Mouse (Mus musculus) small intestine, adult 2 months (tissue): ENCODE measurements at regions not wholly inside any gene's neighbourhood (a gene's known extent, or its start where the extent isn't known, plus 50 kb on each side); places are given as distances from the start of the nearest gene placed in this dataset.

ENCODE experiments used
- H3K27ac ChIP-seq: fragments of 200-500 bp; 2 replicates; pipeline ENCODE4 v1.5.1; 2012; ENCODE audit warnings: low read depth, low read length, control low read depth, inconsistent platforms; ENCODE audit not compliant: insufficient read depth
- H3K27me3 ChIP-seq: fragments of 200-500 bp; 2 replicates; pipeline ENCODE4 v1.6.1; 2012; ENCODE audit warnings: mild to moderate bottlenecking, moderate library complexity, low read length, inconsistent platforms; ENCODE audit not compliant: control insufficient read depth, insufficient read depth
- H3K36me3 ChIP-seq: fragments of 200-500 bp; 2 replicates; pipeline ENCODE4 v1.6.1; 2012; ENCODE audit warnings: mild to moderate bottlenecking, low read length, control low read depth, inconsistent platforms; ENCODE audit not compliant: control insufficient read depth, insufficient read depth
- H3K4me1 ChIP-seq: fragments of 200-500 bp; 2 replicates; pipeline ENCODE4 v1.6.1; 2012; ENCODE audit warnings: low read length, inconsistent platforms, mixed read lengths; ENCODE audit not compliant: control insufficient read depth, insufficient read depth, insufficient read length
- H3K4me3 ChIP-seq: fragments of 200-500 bp; 2 replicates; pipeline ENCODE4 v1.5.1; 2012; ENCODE audit warnings: low read depth, mild to moderate bottlenecking, control low read depth, inconsistent platforms, low read length, moderate library complexity
- CTCF ChIP-seq: fragments of 200-500 bp; IDR thresholded peaks from 2 replicates; pipeline ENCODE4 v1.5.1; 2012; ENCODE audit warnings: low read depth, mild to moderate bottlenecking, control low read depth, inconsistent platforms, low read length, moderate library complexity, mixed read lengths; ENCODE audit not compliant: insufficient replicate concordance, insufficient read length; ENCODE audit errors: extremely low read depth
- POLR2A ChIP-seq: fragments of 200-500 bp; IDR thresholded peaks from 2 replicates; pipeline ENCODE4 v1.6.1; 2012; ENCODE audit warnings: low read depth, mild to moderate bottlenecking, control low read depth, inconsistent platforms, low read length, moderate library complexity
- WGBS: fragments of 180-500 bp; shearing (Covaris S2); methylation state at CpG from one replicate; pipeline ENCODE4 v1.1.7; 2018; 5-methylcytosine and 5-hydroxymethylcytosine counted together

DNA sequence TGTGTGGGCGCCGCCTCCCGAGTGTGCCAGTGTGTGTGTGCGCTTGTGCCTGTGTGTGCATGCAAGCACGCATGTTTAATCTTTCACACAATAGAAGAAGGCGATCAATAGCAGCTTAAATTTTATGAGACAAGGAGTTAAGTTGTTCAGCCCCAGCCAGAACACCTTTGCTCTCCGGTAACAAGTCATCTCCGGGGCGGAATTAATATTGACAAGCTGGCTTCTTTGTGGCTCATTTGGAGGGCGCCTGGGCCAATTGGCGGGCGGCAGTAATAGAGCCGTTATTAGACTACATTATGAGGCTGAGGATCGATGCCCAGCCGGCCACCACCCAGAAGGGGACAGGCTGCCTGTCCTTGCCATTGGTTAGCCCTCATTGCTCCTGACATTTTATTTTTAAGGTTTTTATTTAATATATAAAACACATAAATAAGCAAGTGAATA is 142.6 kb upstream of the Irx4 start:
- H3K4me1 ChIP-seq, result 0 out of 2 replicates have a peak, but pooled peaks cover 5% of the 10 kb centered on the region
- H3K27ac ChIP-seq, result no peak overlapping the region
- 31% methylated on average over 15 of the region's 15 CpGs for WGBS
- TF ChIP-seq CTCF, result no peak
- TF ChIP-seq POLR2A, result no peak
- H3K36me3 ChIP-seq, result no peaks in the 10 kb centered on the region
- H3K4me3 ChIP-seq, result no peak overlapping the region
- no peaks in the 10 kb centered on the region; the same call in 1 of the 2 replicates for H3K27me3 ChIP-seq

DNA sequence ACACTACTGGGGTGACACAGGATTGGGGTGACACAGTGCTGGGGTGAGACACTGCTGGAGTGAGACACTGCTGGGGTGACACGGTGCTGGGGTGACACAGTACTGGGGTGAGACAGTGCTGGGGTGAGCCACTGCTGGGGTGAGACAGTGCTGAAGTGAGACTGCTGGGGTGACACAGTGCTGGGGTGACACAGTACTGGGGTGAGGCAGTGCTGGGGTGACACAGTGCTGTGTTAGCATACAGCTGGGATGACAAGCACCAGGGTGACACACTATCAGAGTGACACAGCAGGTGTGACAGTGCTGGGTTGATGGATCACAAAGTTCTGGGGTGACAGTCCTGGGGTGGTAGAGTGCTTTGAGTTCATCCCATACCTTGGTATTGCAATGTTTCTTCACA is 137.3 kb upstream of the Irx4 start:
- TF ChIP-seq POLR2A (no peak), CTCF (no peak)
- H3K27ac ChIP-seq, result no peak overlapping the region
- H3K4me3 ChIP-seq, result no peak overlapping the region
- 86% methylated on average over 1 of the region's 1 CpGs for WGBS
- H3K4me1 ChIP-seq, result 0 out of 2 replicates have a peak, but pooled peaks cover 5% of the 10 kb centered on the region
- H3K27me3 ChIP-seq, result no peaks in the 10 kb centered on the region
- no peaks in the 10 kb centered on the region for H3K36me3 ChIP-seq

DNA sequence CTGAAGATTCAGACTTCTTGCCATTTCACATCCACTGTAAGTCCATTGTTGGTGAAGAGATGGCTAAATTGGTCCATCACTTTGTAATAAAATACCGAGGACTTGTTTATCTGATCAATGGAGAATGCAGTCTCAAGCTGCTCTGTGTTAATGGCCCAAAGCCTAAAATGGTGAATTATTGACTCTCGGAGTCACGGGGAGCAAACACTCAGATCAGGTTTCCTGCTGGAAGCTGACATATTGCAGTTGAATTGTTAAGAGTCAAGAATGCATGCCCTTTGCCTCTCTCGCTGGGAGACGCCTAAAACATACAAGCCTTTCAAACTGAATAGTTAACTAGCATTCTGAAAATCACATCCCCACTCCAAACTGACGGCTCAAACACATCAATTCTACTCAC is 129.0 kb upstream of the Irx4 start:
- no peaks in the 10 kb centered on the region for H3K27me3 ChIP-seq
- H3K4me1 ChIP-seq, result no peaks in the 10 kb centered on the region
- TF ChIP-seq POLR2A (no peak), CTCF (no peak)
- H3K36me3 ChIP-seq, result no peaks in the 10 kb centered on the region
- no peak overlapping the region for H3K4me3 ChIP-seq
- no peak overlapping the region for H3K27ac ChIP-seq
- 24% methylated on average over 6 of the region's 6 CpGs for WGBS

DNA sequence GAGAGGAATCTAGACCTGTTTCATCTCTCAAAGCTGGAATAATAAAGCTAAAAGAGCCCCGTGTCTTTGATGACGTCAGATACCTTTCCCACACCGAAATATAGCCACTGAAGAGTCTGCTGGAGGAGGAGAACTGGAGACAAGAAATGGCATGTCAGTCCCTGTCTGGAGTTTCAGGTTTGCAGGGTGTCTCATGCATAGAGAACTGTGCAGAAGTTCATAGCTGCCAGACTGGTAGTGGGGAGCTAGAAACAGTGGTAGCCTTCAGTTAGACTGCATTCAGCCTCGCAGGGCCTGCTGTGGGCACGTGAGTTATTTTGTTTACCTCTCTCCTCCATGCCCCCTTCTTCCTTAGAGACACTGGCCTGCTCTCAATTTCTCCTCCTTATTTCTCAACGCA is 127.5 kb upstream of the Irx4 start:
- H3K4me3 ChIP-seq, result no peak overlapping the region
- TF ChIP-seq CTCF (no peak), POLR2A (no peak)
- WGBS, result 56% methylated on average over 6 of the region's 6 CpGs

DNA sequence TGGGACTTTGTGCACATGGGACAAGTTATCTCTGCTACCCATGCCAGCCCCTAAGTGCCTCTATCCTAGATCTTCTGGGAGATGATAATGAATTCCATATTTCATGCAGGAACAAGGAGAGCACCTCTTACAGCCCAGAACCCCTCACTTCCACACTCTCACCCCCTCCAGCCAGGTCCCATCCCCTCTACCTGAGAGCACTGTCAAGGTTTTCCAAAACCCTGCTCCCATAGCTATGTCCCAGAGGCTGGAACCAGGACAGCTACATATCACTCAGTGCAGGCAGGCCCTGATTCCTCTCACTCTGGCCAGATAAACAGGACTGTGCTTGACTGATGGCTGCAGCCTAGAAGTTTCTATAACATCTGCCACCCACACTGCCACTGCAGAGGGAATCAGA is 125.3 kb upstream of the Irx4 start:
- H3K27ac ChIP-seq, result no peak overlapping the region
- TF ChIP-seq POLR2A (no peak), CTCF (no peak)
- no peaks in the 10 kb centered on the region for H3K27me3 ChIP-seq
- no peak overlapping the region for H3K4me3 ChIP-seq
- H3K4me1 ChIP-seq, result no peaks in the 10 kb centered on the region
- no peaks in the 10 kb centered on the region for H3K36me3 ChIP-seq

More for the DNA sequence above, 127.5 kb upstream of the Irx4 start:
- no peaks in the 10 kb centered on the region for H3K4me1 ChIP-seq
- H3K27me3 ChIP-seq, result no peaks in the 10 kb centered on the region
- H3K36me3 ChIP-seq, result no peaks in the 10 kb centered on the region
- H3K27ac ChIP-seq, result no peak overlapping the region

DNA sequence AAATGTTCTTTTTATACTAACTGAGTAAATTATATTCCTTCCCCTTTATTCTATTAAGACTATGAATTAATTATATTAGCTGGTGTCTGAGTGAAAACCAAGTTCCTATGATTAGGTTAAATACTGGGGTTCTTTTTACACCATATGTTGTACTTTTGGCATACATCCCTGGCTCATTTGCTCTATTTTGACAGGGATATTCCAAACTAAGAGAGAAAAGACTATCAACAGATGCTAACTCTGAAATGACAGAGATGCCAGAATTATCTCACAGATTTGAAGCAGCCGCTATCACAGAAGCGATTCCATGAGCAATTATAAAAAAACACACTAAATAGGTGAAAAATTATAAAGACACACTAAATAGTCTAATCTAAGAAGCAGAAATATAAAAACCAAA is 119.0 kb upstream of the Irx4 start:
- no peaks in the 10 kb centered on the region for H3K36me3 ChIP-seq
- H3K27ac ChIP-seq, result no peak overlapping the region
- no peaks in the 10 kb centered on the region for H3K4me1 ChIP-seq
- TF ChIP-seq POLR2A (no peak), CTCF (no peak)
- no peak overlapping the region for H3K4me3 ChIP-seq
- H3K27me3 ChIP-seq, result no peaks in the 10 kb centered on the region
- WGBS, result 89% methylated on average over 2 of the region's 2 CpGs

DNA sequence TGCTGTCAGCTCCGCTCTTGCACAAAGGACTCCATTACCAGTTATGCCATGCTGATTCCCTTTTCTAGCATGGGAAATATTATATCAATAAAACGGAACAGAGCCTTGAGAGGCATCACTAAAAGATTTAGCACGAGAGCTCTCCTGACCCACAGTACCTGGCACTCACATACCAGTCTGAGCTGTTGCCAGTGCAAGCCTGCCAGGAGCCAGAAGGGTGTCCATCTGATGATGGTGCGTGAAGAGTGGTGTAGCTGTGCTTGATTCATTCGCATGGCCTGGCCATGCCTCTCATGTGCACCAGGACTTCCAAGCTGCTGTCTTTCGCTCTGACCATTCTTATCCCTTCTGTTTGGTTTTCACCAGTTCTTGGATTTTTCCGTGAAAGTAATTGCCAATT is 102.3 kb upstream of the Irx4 start:
- WGBS, result 79% methylated on average over 7 of the region's 7 CpGs
- Histone ChIP-seq H3K27ac (no peak overlapping the region), H3K4me1 (peaks cover 2% of the 10 kb centered on the region), H3K36me3 (no peaks in the 10 kb centered on the region), H3K4me3 (no peak overlapping the region), H3K27me3 (no peaks in the 10 kb centered on the region)
- no peak for TF ChIP-seq POLR2A
- no peak for TF ChIP-seq CTCF

DNA sequence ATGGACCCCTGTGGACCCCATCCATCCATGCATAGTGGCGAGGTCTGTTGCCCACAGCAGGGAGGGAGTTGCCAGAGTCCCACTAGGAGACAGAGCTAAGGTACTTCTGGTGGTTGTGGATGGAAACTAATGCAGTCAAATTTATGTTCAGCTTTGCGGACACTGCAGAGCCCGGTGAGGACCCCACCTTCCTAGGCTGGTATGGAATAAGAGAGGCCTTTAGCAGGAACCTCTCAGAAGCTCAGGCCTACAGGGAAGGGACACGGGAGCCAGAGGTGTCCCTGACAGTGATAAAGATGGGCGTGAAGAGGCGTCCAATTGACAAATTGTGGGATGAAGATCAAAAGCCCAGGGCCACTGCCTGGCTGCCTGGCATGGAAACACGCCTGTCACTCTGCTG is 100.8 kb upstream of the Irx4 start:
- H3K4me3 ChIP-seq, result no peak overlapping the region
- TF ChIP-seq POLR2A (no peak), CTCF (no peak)
- H3K4me1 ChIP-seq, result peaks cover 2% of the 10 kb centered on the region
- H3K36me3 ChIP-seq, result no peaks in the 10 kb centered on the region
- H3K27me3 ChIP-seq, result no peaks in the 10 kb centered on the region
- H3K27ac ChIP-seq, result no peak overlapping the region
- WGBS, result 63% methylated on average over 7 of the region's 7 CpGs
